29 mouse cellular contexts compared by ENCODE assay signal in genomic region chr1:169644884-169645653, GRCm38 (mm10). TPM values are rescaled to one million over a fixed set of nuclear protein-coding genes. Genes with fewer than 3 reads are reported as not detected.
DNase-seq lines count a peak whose midpoint lies in the region; ATAC-seq and TF ChIP-seq lines count a peak whose summit lies in the region.
"Had no signal": no experiment of that assay in that cellular context is flagged by ENCODE, and none has a peak within 500 bp of the region (broad histone marks: within the 10 kb centered on the region; RNA-seq: fewer than 3 reads in every experiment).

No protein-coding gene starts in this region.

- no peak for DNase-seq in forebrain, embryonic 11.5 days (ENCODE audit: low spot score)
- no peak for DNase-seq in forebrain, embryonic 10.5 days (ENCODE audit: extremely low spot score, low spot score)
- no peak for DNase-seq in gastrocnemius, postnatal 25 days
- no peak for DNase-seq in cerebellum, adult 18-20 months
- no peak for DNase-seq in liver, postnatal 0 days
- DNase-seq: adrenal gland, adult 8-10 months; adrenal gland, postnatal 25 days; cerebellum, adult 11 months; cerebellum, adult 8-10 months; cerebellum, postnatal 10 days; cerebellum, postnatal 36 days; embryo, embryonic 11 days; gastrocnemius, adult 2 months; gastrocnemius, postnatal 14 days; heart, adult 18-20 months; heart, postnatal 10 days; heart, postnatal 4 days had no signal

- no peaks in the 10 kb centered on the region for H3K36me3 ChIP-seq in forebrain, embryonic 11.5 days (ENCODE audit: control insufficient read depth, insufficient read depth, low read length)
- H3K36me3 ChIP-seq in forebrain, embryonic 10.5 days (replicated peaks), result no peaks in the 10 kb centered on the region
- no peaks in the 10 kb centered on the region for H3K36me3 ChIP-seq in forebrain, embryonic 12.5 days (replicated peaks)
- H3K36me3 ChIP-seq in forebrain, embryonic 15.5 days, result no peaks in the 10 kb centered on the region
- H3K36me3 ChIP-seq in liver, postnatal 0 days (replicated peaks; ENCODE audit: insufficient read depth, low read length), result no peaks in the 10 kb centered on the region
- H3K36me3 ChIP-seq: embryonic facial prominence, embryonic 10.5 days; embryonic facial prominence, embryonic 13.5 days; heart, embryonic 12.5 days; heart, embryonic 15.5 days had no signal

- TF ChIP-seq CTCF in liver, postnatal 0 days (IDR thresholded peaks at IDR 0.05; ENCODE audit: low read depth), result no peak

- H3K27ac ChIP-seq in forebrain, embryonic 11.5 days (ENCODE audit: low read depth, low read length), result no peak overlapping the region
- no peak overlapping the region for H3K27ac ChIP-seq in forebrain, embryonic 10.5 days
- no peak overlapping the region for H3K27ac ChIP-seq in forebrain, embryonic 12.5 days
- no peak overlapping the region for H3K27ac ChIP-seq in forebrain, embryonic 15.5 days (replicated peaks)
- no peak overlapping the region for H3K27ac ChIP-seq in liver, postnatal 0 days (ENCODE audit: low read depth)
- H3K27ac ChIP-seq: embryonic facial prominence, embryonic 10.5 days; embryonic facial prominence, embryonic 13.5 days; gastrocnemius, adult 2 months; heart, embryonic 15.5 days; hindbrain, embryonic 14.5 days; hindbrain, postnatal 0 days had no signal

- H3K9ac ChIP-seq in forebrain, embryonic 11.5 days (ENCODE audit: low read length), result no peak overlapping the region
- no peak overlapping the region for H3K9ac ChIP-seq in forebrain, embryonic 12.5 days
- H3K9ac ChIP-seq in forebrain, embryonic 15.5 days (replicated peaks), result no peak overlapping the region
- H3K9ac ChIP-seq in liver, postnatal 0 days (replicated peaks), result no peak overlapping the region
- H3K9ac ChIP-seq: embryonic facial prominence, embryonic 13.5 days; heart, embryonic 12.5 days; heart, embryonic 15.5 days; hindbrain, embryonic 14.5 days had no signal

- H3K4me3 ChIP-seq in forebrain, embryonic 11.5 days (ENCODE audit: low read depth, low read length), result no peak overlapping the region
- H3K4me3 ChIP-seq in forebrain, embryonic 10.5 days, result no peak overlapping the region
- no peak overlapping the region for H3K4me3 ChIP-seq in forebrain, embryonic 12.5 days (replicated peaks)
- H3K4me3 ChIP-seq in forebrain, embryonic 15.5 days, result no peak overlapping the region
- H3K4me3 ChIP-seq in liver, postnatal 0 days (ENCODE audit: low read depth, low read length), result no peak overlapping the region
- H3K4me3 ChIP-seq: embryonic facial prominence, embryonic 10.5 days; embryonic facial prominence, embryonic 13.5 days; erythroblast, embryonic 14.5 days; gastrocnemius, adult 2 months; heart, embryonic 12.5 days; heart, embryonic 15.5 days had no signal

- H3K4me1 ChIP-seq in forebrain, embryonic 11.5 days (replicated peaks; ENCODE audit: control insufficient read depth, insufficient read depth, low read length), result no peaks in the 10 kb centered on the region
- no peaks in the 10 kb centered on the region for H3K4me1 ChIP-seq in forebrain, embryonic 10.5 days
- no peaks in the 10 kb centered on the region for H3K4me1 ChIP-seq in forebrain, embryonic 12.5 days
- peaks cover 4% of the 10 kb centered on the region; the same call in 1 of the 2 replicates for H3K4me1 ChIP-seq in forebrain, embryonic 15.5 days
- H3K4me1 ChIP-seq in liver, postnatal 0 days (ENCODE audit: insufficient read depth), result no peaks in the 10 kb centered on the region
- H3K4me1 ChIP-seq: embryonic facial prominence, embryonic 10.5 days; embryonic facial prominence, embryonic 13.5 days; heart, embryonic 12.5 days; heart, embryonic 15.5 days had no signal

- H3K4me2 ChIP-seq in forebrain, embryonic 11.5 days (ENCODE audit: low read depth, low read length, severe bottlenecking), result no peak overlapping the region
- H3K4me2 ChIP-seq in forebrain, embryonic 12.5 days, result no peak overlapping the region
- H3K4me2 ChIP-seq in forebrain, embryonic 15.5 days (replicated peaks), result no peak overlapping the region
- no peak overlapping the region for H3K4me2 ChIP-seq in liver, postnatal 0 days (ENCODE audit: low read depth, low read length)
- H3K4me2 ChIP-seq: embryonic facial prominence, embryonic 13.5 days; heart, embryonic 12.5 days; heart, embryonic 15.5 days; hindbrain, embryonic 14.5 days had no signal

- no peak for TF ChIP-seq EP300 in liver, postnatal 0 days (IDR thresholded peaks at IDR 0.05; ENCODE audit: low read depth)

- H3K27me3 ChIP-seq in forebrain, embryonic 11.5 days (ENCODE audit: control insufficient read depth, insufficient read depth, low read length), result no peaks in the 10 kb centered on the region
- H3K27me3 ChIP-seq in forebrain, embryonic 10.5 days (ENCODE audit: poor library complexity, severe bottlenecking), result no peaks in the 10 kb centered on the region
- H3K27me3 ChIP-seq in forebrain, embryonic 12.5 days, result no peaks in the 10 kb centered on the region
- H3K27me3 ChIP-seq in forebrain, embryonic 15.5 days, result no peaks in the 10 kb centered on the region
- no peaks in the 10 kb centered on the region for H3K27me3 ChIP-seq in liver, postnatal 0 days (ENCODE audit: insufficient read depth, low read length)
- H3K27me3 ChIP-seq: embryonic facial prominence, embryonic 13.5 days; heart, embryonic 12.5 days; heart, embryonic 15.5 days had no signal

- ATAC-seq in forebrain, embryonic 11.5 days (replicated peaks; ENCODE audit: low FRiP score), result peak; percentile 39; the same call in 1 of the 2 replicates
- ATAC-seq in forebrain, embryonic 12.5 days (ENCODE audit: low FRiP score), result 0 out of 2 replicates have a peak, but pooled peaks have one; percentile 44
- peak; percentile 74 for ATAC-seq in forebrain, embryonic 15.5 days (replicated peaks)
- no peak for ATAC-seq in liver, postnatal 0 days
- ATAC-seq: activated CD4-positive, CD25-positive, alpha-beta regulatory T cell, adult 4 months; hindbrain, postnatal 0 days; inflammation-experienced regulatory T-cells, adult 6 months; intestine, embryonic 16.5 days had no signal

- WGBS in forebrain, embryonic 11.5 days, result 77% methylated on average over 7 of the region's 7 CpGs
- WGBS in forebrain, embryonic 10.5 days, result 73% methylated on average over 7 of the region's 7 CpGs
- 66% methylated on average over 6 of the region's 7 CpGs for WGBS in forebrain, embryonic 12.5 days
- 49% methylated on average over 5 of the region's 7 CpGs for WGBS in forebrain, embryonic 15.5 days
- 67% methylated on average over 5 of the region's 7 CpGs for WGBS in liver, postnatal 0 days (ENCODE audit: insufficient replicate concordance)

- H3K9me3 ChIP-seq in forebrain, embryonic 11.5 days (ENCODE audit: control insufficient read depth, low read length), result no peaks in the 10 kb centered on the region
- H3K9me3 ChIP-seq in forebrain, embryonic 10.5 days, result no peaks in the 10 kb centered on the region
- H3K9me3 ChIP-seq in forebrain, embryonic 12.5 days, result no peaks in the 10 kb centered on the region
- H3K9me3 ChIP-seq in forebrain, embryonic 15.5 days, result no peaks in the 10 kb centered on the region
- no peaks in the 10 kb centered on the region for H3K9me3 ChIP-seq in liver, postnatal 0 days (ENCODE audit: low read length)
- H3K9me3 ChIP-seq: embryonic facial prominence, embryonic 10.5 days; embryonic facial prominence, embryonic 13.5 days; heart, embryonic 12.5 days; heart, embryonic 15.5 days had no signal

RNA-seq across cellular contexts. Expression of gene Rgs5, which starts 10.2 kb away (rescaled TPM):
- 2.0 and 2.6 TPM in 2 replicates for polyA plus RNA-seq in forebrain, embryonic 11.5 days (2014; fragmentation: Nextera tagmentation; extraction: Ambion mirVana)
- 0.22 and 0.35 TPM in 2 replicates for polyA plus RNA-seq in forebrain, embryonic 10.5 days (2016; fragmentation: Nextera tagmentation; extraction: Ambion mirVana)
- 4.8 and 5.2 TPM in 2 replicates for polyA plus RNA-seq in forebrain, embryonic 12.5 days (2016; fragmentation: Nextera tagmentation; extraction: Ambion mirVana)
- 18.1 and 18.7 TPM in 2 replicates for polyA plus RNA-seq in forebrain, embryonic 15.5 days (2015; fragmentation: Nextera tagmentation; extraction: Ambion mirVana)
- 100 to 1,000 TPM; 162 to 186 TPM for total RNA-seq in gastrocnemius, postnatal 25 days (2021)
- polyA plus RNA-seq in liver, postnatal 0 days (2015; fragmentation: Nextera tagmentation; extraction: Ambion mirVana), result 0.46 and 0.62 TPM in 2 replicates
- polyA plus RNA-seq: activated CD4-positive, CD25-positive, alpha-beta regulatory T cell, adult 4 months; erythroblast, embryonic 14.5 days had no signal
